12 mouse cellular contexts compared by ENCODE assay signal in the genomic region with DNA sequence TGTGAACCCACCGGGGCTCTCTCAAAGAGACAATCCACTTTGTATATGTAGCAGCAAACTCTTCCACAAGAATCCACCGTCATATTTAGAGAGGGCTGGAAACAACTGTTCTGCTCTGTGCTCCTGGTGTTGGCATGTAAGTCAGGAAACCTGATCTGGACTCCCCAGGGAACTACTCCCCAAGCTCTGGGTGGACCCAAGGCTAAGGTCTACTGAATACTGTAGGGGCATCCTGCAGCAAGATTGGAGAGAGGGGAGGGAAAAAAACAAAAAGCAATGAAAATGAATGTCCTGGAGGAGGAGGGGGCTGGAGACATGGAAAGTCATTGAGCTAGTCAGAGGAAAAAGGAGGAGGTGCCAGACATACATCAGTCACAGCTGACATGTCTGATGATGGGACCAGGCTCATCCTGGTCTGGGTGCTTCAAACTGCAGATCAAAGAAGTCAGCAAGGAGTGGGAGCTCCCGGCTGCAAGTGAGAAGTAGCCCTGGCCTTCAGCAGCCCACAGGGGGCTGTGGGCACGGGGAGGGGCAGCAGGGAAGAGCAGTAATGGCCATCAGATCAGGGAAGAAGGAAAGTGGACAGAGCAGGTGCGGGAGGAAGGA.
DNase-seq lines count a peak whose midpoint lies in the region; ATAC-seq and TF ChIP-seq lines count a peak whose summit lies in the region.
"Had no signal": no experiment of that assay in that cellular context is flagged by ENCODE, and none has a peak within 500 bp of the region (broad histone marks: within the 10 kb centered on the region; RNA-seq: fewer than 3 reads in every experiment).

No protein-coding gene starts in this region.

- peak overlapping the region; percentile 67 for H3K27ac ChIP-seq in kidney, embryonic 14.5 days (ENCODE audit: low read depth, low read length)
- H3K27ac ChIP-seq in embryonic facial prominence, embryonic 13.5 days: peak overlapping the region; percentile 66
- peak overlapping the region; percentile 62 for H3K27ac ChIP-seq in forebrain, postnatal 0 days (ENCODE audit: low read depth, low read length)
- H3K27ac ChIP-seq in midbrain, postnatal 0 days (ENCODE audit: low read depth, low read length): 0 out of 2 replicates have a peak overlapping the region, but pooled peaks have one; percentile 4

- peaks cover 35% of the 10 kb centered on the region for H3K4me1 ChIP-seq in kidney, embryonic 14.5 days (ENCODE audit: control insufficient read depth, insufficient read depth, low read length)
- peaks cover 35% of the 10 kb centered on the region for H3K4me1 ChIP-seq in embryonic facial prominence, embryonic 13.5 days
- H3K4me1 ChIP-seq in forebrain, postnatal 0 days (ENCODE audit: insufficient read depth): peaks cover 7% of the 10 kb centered on the region; the same call in 1 of the 2 replicates
- H3K4me1 ChIP-seq in midbrain, postnatal 0 days (ENCODE audit: insufficient read depth, low read length): no peaks in the 10 kb centered on the region

- no peaks in the 10 kb centered on the region for H3K9me3 ChIP-seq in kidney, embryonic 14.5 days (ENCODE audit: control insufficient read depth, low read length)
- H3K9me3 ChIP-seq in embryonic facial prominence, embryonic 13.5 days: no peaks in the 10 kb centered on the region
- no peaks in the 10 kb centered on the region for H3K9me3 ChIP-seq in forebrain, postnatal 0 days (ENCODE audit: low read length)
- no peaks in the 10 kb centered on the region for H3K9me3 ChIP-seq in midbrain, postnatal 0 days (ENCODE audit: low read length)

- DNase-seq in kidney, adult 9 months: no peak
- DNase-seq in forebrain, postnatal 0 days: no peak
- DNase-seq in midbrain, postnatal 0 days (ENCODE audit: low spot score): no peak
- no peak for DNase-seq in cerebellum, postnatal 25 days
- DNase-seq in urinary bladder, adult 18-20 months (ENCODE audit: low spot score in 2 of 2): no peak
- DNase-seq: adrenal gland, postnatal 36 days; gastrocnemius, postnatal 14 days; kidney, postnatal 10 days; spleen, adult 18-20 months; thymus, postnatal 14 days had no signal

- no peak for TF ChIP-seq CTCF in forebrain, postnatal 0 days (IDR thresholded peaks at IDR 0.05; ENCODE audit: low read depth)
- TF ChIP-seq CTCF in midbrain, postnatal 0 days (IDR thresholded peaks at IDR 0.05): no peak

- no peak overlapping the region for H3K4me2 ChIP-seq in kidney, embryonic 14.5 days (replicated peaks; ENCODE audit: low read depth, low read length)
- no peak overlapping the region for H3K4me2 ChIP-seq in embryonic facial prominence, embryonic 13.5 days
- H3K4me2 ChIP-seq in forebrain, postnatal 0 days (ENCODE audit: low read depth): no peak overlapping the region
- no peak overlapping the region for H3K4me2 ChIP-seq in midbrain, postnatal 0 days (ENCODE audit: low read depth, low read length, poor library complexity, severe bottlenecking)

- ATAC-seq in kidney, embryonic 14.5 days (ENCODE audit: low FRiP score, low TSS enrichment): peak; percentile 91
- ATAC-seq in embryonic facial prominence, embryonic 13.5 days (ENCODE audit: insufficient number of reproducible peaks, insufficient read depth, low FRiP score, low TSS enrichment, low read depth): no peak
- no peak for ATAC-seq in forebrain, postnatal 0 days
- ATAC-seq in midbrain, postnatal 0 days (ENCODE audit: low FRiP score): no peak

- H3K9ac ChIP-seq in kidney, embryonic 14.5 days (ENCODE audit: low read depth, low read length): no peak overlapping the region
- no peak overlapping the region for H3K9ac ChIP-seq in embryonic facial prominence, embryonic 13.5 days
- no peak overlapping the region for H3K9ac ChIP-seq in forebrain, postnatal 0 days
- H3K9ac ChIP-seq in midbrain, postnatal 0 days (replicated peaks; ENCODE audit: low read length, poor library complexity, severe bottlenecking): no peak overlapping the region

- no peak overlapping the region for H3K4me3 ChIP-seq in kidney, embryonic 14.5 days (ENCODE audit: low read length)
- H3K4me3 ChIP-seq in embryonic facial prominence, embryonic 13.5 days: no peak overlapping the region
- H3K4me3 ChIP-seq in forebrain, postnatal 0 days (ENCODE audit: low read depth, low read length): no peak overlapping the region
- no peak overlapping the region for H3K4me3 ChIP-seq in midbrain, postnatal 0 days (ENCODE audit: low read depth, low read length)

- H3K27me3 ChIP-seq in kidney, embryonic 14.5 days (ENCODE audit: control insufficient read depth, insufficient read depth, low read length): no peaks in the 10 kb centered on the region
- H3K27me3 ChIP-seq in embryonic facial prominence, embryonic 13.5 days: no peaks in the 10 kb centered on the region
- no peaks in the 10 kb centered on the region for H3K27me3 ChIP-seq in forebrain, postnatal 0 days (ENCODE audit: insufficient read depth, low read length)
- no peaks in the 10 kb centered on the region for H3K27me3 ChIP-seq in midbrain, postnatal 0 days (ENCODE audit: insufficient read depth, low read length)

- 34% methylated on average over 5 of the region's 5 CpGs for WGBS in kidney, embryonic 14.5 days
- WGBS in embryonic facial prominence, embryonic 13.5 days: 62% methylated on average over 5 of the region's 5 CpGs
- 78% methylated on average over 5 of the region's 5 CpGs for WGBS in forebrain, postnatal 0 days
- 86% methylated on average over 5 of the region's 5 CpGs for WGBS in midbrain, postnatal 0 days

- no peaks in the 10 kb centered on the region for H3K36me3 ChIP-seq in kidney, embryonic 14.5 days (ENCODE audit: control insufficient read depth, insufficient read depth, low read length)
- peaks cover 4% of the 10 kb centered on the region; the same call in 1 of the 2 replicates for H3K36me3 ChIP-seq in embryonic facial prominence, embryonic 13.5 days
- H3K36me3 ChIP-seq in forebrain, postnatal 0 days (ENCODE audit: insufficient read depth): no peaks in the 10 kb centered on the region
- H3K36me3 ChIP-seq in midbrain, postnatal 0 days (ENCODE audit: insufficient read depth, low read length): no peaks in the 10 kb centered on the region

Comparison
In these comparisons a context has a peak if more than half of its experiments do, and no peak if none do; other contexts are left out.
1. H3K27ac ChIP-seq: peak in every context shown above with its lines; median percentile 67 in kidney, embryonic 14.5 days; 66 in embryonic facial prominence, embryonic 13.5 days; 62 in forebrain, postnatal 0 days; 4 in midbrain, postnatal 0 days.